Mouse (Mus musculus) bone marrow macrophage, adult 2 months (primary cell): ENCODE data around the gene Il27ra.

Experiments
- CTCF ChIP-seq: IDR thresholded peaks from 2 replicates; pipeline ENCODE4 v1.5.1; 2012; ENCODE audit warnings: low read depth, mild to moderate bottlenecking, low read length, moderate library complexity
- POLR2A ChIP-seq: IDR thresholded peaks from 2 replicates; pipeline ENCODE4 v1.6.1; 2012; ENCODE audit warnings: mild to moderate bottlenecking, low read depth, low read length, borderline replicate concordance

DNA sequence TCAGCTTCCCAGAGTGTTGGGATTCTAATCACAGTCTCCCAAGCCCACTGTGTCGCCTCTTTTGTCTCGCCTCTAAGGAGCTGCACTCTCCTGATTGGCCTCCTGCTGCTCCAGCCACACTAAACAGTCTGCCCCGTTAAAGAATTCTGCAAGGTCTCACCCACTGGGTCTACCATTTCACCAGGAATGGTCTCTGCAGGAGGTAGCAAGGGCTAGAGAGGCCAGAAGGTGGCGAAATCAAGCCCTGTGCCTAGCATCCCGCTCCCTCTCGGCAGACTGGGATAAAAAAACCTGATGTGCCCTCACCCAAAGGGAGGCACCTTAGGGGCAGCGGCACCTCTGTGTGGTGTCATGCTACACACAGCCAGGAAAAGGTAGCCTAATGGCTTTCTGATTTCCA, 1.7 kb upstream of the Il27ra start:
- TF ChIP-seq CTCF, result no peak
- TF ChIP-seq POLR2A, result no peak
